Mouse (Mus musculus) CH12.LX (cell line): ENCODE measurements around the gene Ugt1a5. TPM values are rescaled to one million over a fixed set of nuclear protein-coding genes. Genes with fewer than 3 reads are reported as not detected.
A peak's percentile ranks its signal among the peaks of the same experiment; 100 is the strongest.

ENCODE experiments used
- DNase-seq: peaks from one replicate; pipeline ENCODE4 v3.0.0-alpha.2; 2013; ENCODE audit errors: extremely low read depth
- H3K27ac ChIP-seq: 2 replicates; pipeline ENCODE4 v1.5.1; 2012; ENCODE audit warnings: low read depth, mild to moderate bottlenecking, control low read depth, moderate library complexity; ENCODE audit not compliant: insufficient read depth
- H3K27me3 ChIP-seq: replicated peaks from 2 replicates; pipeline ENCODE3; 2012; ENCODE audit warnings: inconsistent platforms
- H3K36me3 ChIP-seq, 2 experiments: replicated peaks in 1 of 2; 2 replicates each; pipeline versions ENCODE3 to v1.6.1; 2012; ENCODE audit warnings: inconsistent platforms in 1 of 2, low read length in 1 of 2, mild to moderate bottlenecking in 1 of 2, mixed read lengths in 1 of 2, moderate library complexity in 1 of 2; ENCODE audit not compliant: control insufficient read depth in 1 of 2, insufficient read depth in 1 of 2
- H3K4me1 ChIP-seq, 2 experiments: 2 replicates each; pipeline ENCODE4 v1.6.1; 2012; ENCODE audit warnings: inconsistent platforms in 1 of 2, moderate library complexity in 1 of 2; ENCODE audit not compliant: insufficient read depth in 2 of 2, control insufficient read depth in 1 of 2
- H3K4me2 ChIP-seq: 2 replicates; pipeline ENCODE4 v1.6.1; 2012; ENCODE audit warnings: low read depth, mild to moderate bottlenecking, control low read depth; ENCODE audit not compliant: poor library complexity, insufficient read depth, severe bottlenecking
- H3K4me3 ChIP-seq, 3 experiments: fragments of 150-350 bp in 1 of 3; sonication (generic) in 1 of 3; replicated peaks in 1 of 3; 2 replicates each; pipeline versions ENCODE3 to v1.5.1; 2011 to 2012; ENCODE audit warnings: low read depth in 2 of 3, low read length in 2 of 3, mild to moderate bottlenecking in 2 of 3, moderate library complexity in 2 of 3, control low read depth in 1 of 3, improper control_type of control experiment in 1 of 3, inconsistent platforms in 1 of 3, mixed read lengths in 1 of 3; ENCODE audit not compliant: poor library complexity in 1 of 3
- H3K79me2 ChIP-seq: replicated peaks from 2 replicates; pipeline ENCODE4 v1.6.1; 2012; ENCODE audit warnings: mild to moderate bottlenecking, moderate library complexity; ENCODE audit not compliant: control insufficient read depth, poor library complexity, insufficient read depth, severe bottlenecking; ENCODE audit errors: extremely low read depth
- H3K9ac ChIP-seq: 2 replicates; pipeline ENCODE4 v1.6.1; 2012; ENCODE audit warnings: low read depth, mild to moderate bottlenecking, control low read depth, moderate library complexity; ENCODE audit not compliant: insufficient read depth
- H3K9me3 ChIP-seq: replicated peaks from 2 replicates; pipeline ENCODE3; 2012; ENCODE audit warnings: low read length, inconsistent platforms, mixed read lengths
- BHLHE40 ChIP-seq: IDR thresholded peaks from 2 replicates; pipeline ENCODE4 v1.6.1; 2011; ENCODE audit warnings: mild to moderate bottlenecking, low read depth, low read length, improper control_type of control experiment
- CHD2 ChIP-seq: IDR thresholded peaks from 2 replicates; pipeline ENCODE4 v1.6.1; 2011; ENCODE audit warnings: low read length, improper control_type of control experiment
- E2F4 ChIP-seq: IDR thresholded peaks from 2 replicates; pipeline ENCODE4 v1.6.1; 2011; ENCODE audit warnings: low read depth, low read length, improper control_type of control experiment; ENCODE audit not compliant: insufficient replicate concordance
- GABPA ChIP-seq: IDR thresholded peaks from 2 replicates; pipeline ENCODE4 v1.6.1; 2012; ENCODE audit warnings: low read depth, low read length, improper control_type of control experiment, inconsistent platforms; ENCODE audit not compliant: insufficient replicate concordance
- HCFC1 ChIP-seq: IDR thresholded peaks from 2 replicates; pipeline ENCODE4 v1.6.1; 2012; ENCODE audit warnings: low read depth, mild to moderate bottlenecking, inconsistent platforms, low read length, improper control_type of control experiment
- IRF4 ChIP-seq: IDR thresholded peaks from 2 replicates; pipeline ENCODE4 v1.6.1; 2014; ENCODE audit warnings: low read depth, mild to moderate bottlenecking, inconsistent platforms, low read length, improper control_type of control experiment
- JUND ChIP-seq: conservative IDR thresholded peaks from 2 replicates; pipeline ENCODE4 v1.6.1; 2011; ENCODE audit warnings: low read depth, low read length, improper control_type of control experiment
- KAT2A ChIP-seq: IDR thresholded peaks from 2 replicates; pipeline ENCODE4 v1.6.1; 2012; ENCODE audit warnings: low read length, improper control_type of control experiment, inconsistent platforms; ENCODE audit not compliant: insufficient replicate concordance
- MAFK ChIP-seq: IDR thresholded peaks from 2 replicates; pipeline ENCODE4 v1.6.1; 2011; ENCODE audit warnings: low read length, improper control_type of control experiment; ENCODE audit not compliant: insufficient replicate concordance
- MAX ChIP-seq: IDR thresholded peaks from 2 replicates; pipeline ENCODE4 v1.6.1; 2011; ENCODE audit warnings: low read length, improper control_type of control experiment
- MEF2A ChIP-seq: IDR thresholded peaks from 2 replicates; pipeline ENCODE4 v1.6.1; 2014; ENCODE audit warnings: low read depth, mild to moderate bottlenecking, inconsistent platforms, low read length, improper control_type of control experiment, borderline replicate concordance
- MXI1 ChIP-seq: IDR thresholded peaks from 2 replicates; pipeline ENCODE4 v1.6.1; 2011; ENCODE audit warnings: mild to moderate bottlenecking, low read depth, low read length, improper control_type of control experiment
- NRF1 ChIP-seq: IDR thresholded peaks from 2 replicates; pipeline ENCODE4 v1.6.1; 2014; ENCODE audit warnings: low read depth, mild to moderate bottlenecking, inconsistent platforms, low read length, improper control_type of control experiment, moderate library complexity
- RAD21 ChIP-seq: IDR thresholded peaks from 2 replicates; pipeline ENCODE4 v1.6.1; 2011; ENCODE audit warnings: low read depth, mild to moderate bottlenecking, low read length, improper control_type of control experiment, moderate library complexity
- RCOR1 ChIP-seq: conservative IDR thresholded peaks from 2 replicates; pipeline ENCODE4 v1.6.1; 2012; ENCODE audit warnings: low read depth, mild to moderate bottlenecking, inconsistent platforms, low read length, improper control_type of control experiment
- SIN3A ChIP-seq: IDR thresholded peaks from 2 replicates; pipeline ENCODE4 v1.6.1; 2012; ENCODE audit warnings: low read length, improper control_type of control experiment, inconsistent platforms
- SMC3 ChIP-seq: IDR thresholded peaks from 2 replicates; pipeline ENCODE4 v1.6.1; 2011; ENCODE audit warnings: low read depth, low read length, improper control_type of control experiment
- USF2 ChIP-seq: conservative IDR thresholded peaks from 2 replicates; pipeline ENCODE4 v1.6.1; 2011; ENCODE audit warnings: low read depth, low read length, improper control_type of control experiment
- ZMIZ1 ChIP-seq: IDR thresholded peaks from 2 replicates; pipeline ENCODE4 v1.6.1; 2012; ENCODE audit warnings: low read depth, mild to moderate bottlenecking, inconsistent platforms, low read length, improper control_type of control experiment
- dilution Hi-C: fragments of 300-500 bp; cut with MboI; formaldehyde crosslinking; loops from 2 replicates; pipeline ENCODE4 v1.14.3; 2020; ENCODE audit warnings: low sequenced_read_pairs; ENCODE audit not compliant: extremely low pct_unique_long_range_greater_than_20kb, extremely low pct_ligation_motif_present
- in situ Hi-C: fragments of 300-500 bp; cut with MboI; formaldehyde crosslinking; loops from 3 replicates; pipeline ENCODE4 v1.14.3; 2019; ENCODE audit warnings: low sequenced_read_pairs, low pct_ligation_motif_present, low pct_unique_long_range_greater_than_20kb, mixed read lengths
- polyA plus RNA-seq: library from polyadenylated mRNA; unstranded; fragments of >175 nt; gene quantifications from 2 replicates; pipeline ENCODE4 v1.2.1, GENCODE M21; 2012; ENCODE audit warnings: low read depth; ENCODE audit not compliant: insufficient read length
- total RNA-seq, 2 experiments: library from RNA; depleted of rRNA; stranded (reverse); fragments of 300-350 nt in 1 of 2; fragments of >200 nt in 1 of 2; gene quantifications; 2 replicates each; pipeline ENCODE4 v1.2.3; 2012 to 2014

The Ugt1a5 gene
- total and polyA plus RNA-seq, 3 experiments: not detected

- Histone ChIP-seq H3K27ac (no peak overlapping the region), H3K4me1 (no peaks in the 10 kb centered on the region), H3K9ac (no peak overlapping the region), H3K36me3 (no peaks in the 10 kb centered on the region), H3K4me2 (no peak overlapping the region), H3K9me3 (peaks cover 57% of the 10 kb centered on the region), H3K79me2 (no peaks in the 10 kb centered on the region), H3K27me3 (no peaks in the 10 kb centered on the region), H3K4me3 (no peak overlapping the region)
- TF ChIP-seq MAFK (no peak), BHLHE40 (no peak), MXI1 (no peak), CHD2 (no peak), RAD21 (no peak), ZMIZ1 (no peak), IRF4 (no peak)
- no peak for DNase-seq
- dilution Hi-C loops (no loop called here), in situ Hi-C loops (no loop called here)
These were observed 46.7 kb downstream of the Ugt1a5 start for GRCm38 (mm10) chr1:88212341-88213045.

GRCm38 (mm10) chr1:88213061-88213460 lies 47.2 kb downstream of the Ugt1a5 start:
- Histone ChIP-seq H3K27me3 (no peaks in the 10 kb centered on the region), H3K4me1 (no peaks in the 10 kb centered on the region), H3K79me2 (no peaks in the 10 kb centered on the region), H3K4me3 (no peak overlapping the region), H3K9me3 (peaks cover 61% of the 10 kb centered on the region), H3K4me2 (no peak overlapping the region), H3K27ac (no peak overlapping the region), H3K9ac (no peak overlapping the region), H3K36me3 (no peaks in the 10 kb centered on the region)
- TF ChIP-seq JUND (no peak), SMC3 (no peak), E2F4 (no peak)
- dilution Hi-C loops (no loop called here), in situ Hi-C loops (no loop called here)
- no peak for DNase-seq

GRCm38 (mm10) chr1:88213766-88214461 lies 48.1 kb downstream of the Ugt1a5 start:
- Histone ChIP-seq H3K9ac (no peak overlapping the region), H3K36me3 (no peaks in the 10 kb centered on the region), H3K79me2 (no peaks in the 10 kb centered on the region), H3K9me3 (peaks cover 67% of the 10 kb centered on the region), H3K4me1 (no peaks in the 10 kb centered on the region), H3K4me3 (no peak overlapping the region), H3K27me3 (no peaks in the 10 kb centered on the region), H3K4me2 (no peak overlapping the region), H3K27ac (no peak overlapping the region)
- in situ Hi-C loops: no loop called here
- dilution Hi-C loops: no loop called here
- TF ChIP-seq BHLHE40 (no peak), E2F4 (no peak), MEF2A (no peak), CHD2 (no peak), MAX (no peak), JUND (no peak), USF2 (no peak), IRF4 (no peak), KAT2A (0 out of 2 replicates have a peak, but pooled peaks have one; percentile 6), SIN3A (no peak), RAD21 (no peak), RCOR1 (no peak), ZMIZ1 (no peak), GABPA (no peak), MAFK (no peak), HCFC1 (no peak), NRF1 (0 out of 2 replicates have a peak, but pooled peaks have one; percentile 6)
- DNase-seq: no peak
